Mouse (Mus musculus) liver, embryonic 14.5 days (tissue): Measurements from ENCODE around the gene Tmc4.

Source experiments
- CTCF ChIP-seq: IDR thresholded peaks from 2 replicates; pipeline ENCODE4 v1.5.1; 2016; ENCODE audit warnings: antibody characterized with exemption, low read depth, control low read depth
- EP300 ChIP-seq: IDR thresholded peaks from 2 replicates; pipeline ENCODE4 v1.6.1; 2016; ENCODE audit warnings: antibody characterized with exemption, low read depth

DNA sequence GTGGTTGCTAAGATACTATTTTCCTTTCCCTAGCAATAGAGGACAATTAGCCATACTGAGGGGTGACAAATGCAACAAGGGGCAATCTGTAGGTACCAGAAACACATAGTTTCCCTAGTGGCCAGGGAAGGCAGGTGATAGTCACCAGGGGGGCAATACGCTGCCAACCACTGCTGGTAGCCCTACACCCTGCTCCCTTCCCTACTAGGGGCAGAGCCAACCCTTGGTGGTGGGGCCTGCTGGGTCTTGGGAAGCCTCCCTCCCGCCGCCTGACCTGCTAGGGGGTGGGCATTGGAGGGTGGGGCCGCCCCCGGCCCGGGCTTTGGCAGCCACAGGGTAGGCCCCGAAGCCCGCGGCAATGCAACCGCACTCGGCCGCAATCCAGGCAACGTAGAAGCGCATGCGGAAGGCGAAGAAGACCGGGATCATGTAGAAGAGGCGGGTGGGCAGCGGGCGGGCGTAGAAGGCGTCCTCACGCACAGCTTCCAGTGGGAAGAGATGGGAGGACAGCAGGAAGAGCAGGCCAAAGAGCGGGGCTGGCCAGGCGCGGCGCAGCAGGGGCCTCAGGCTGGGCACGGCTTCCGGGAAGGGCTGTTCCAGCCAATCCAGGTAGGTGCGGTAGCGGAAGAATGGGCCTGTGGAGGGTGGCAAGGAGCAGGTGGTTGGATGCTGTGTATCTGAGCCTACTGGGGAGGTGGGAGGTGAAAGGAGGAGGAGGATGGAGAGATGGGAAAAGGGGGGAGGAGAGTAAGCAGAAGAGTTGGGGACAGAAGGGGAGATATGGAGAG, 8.2 kb upstream of the Tmc4 start:
- TF ChIP-seq CTCF (no peak), EP300 (no peak)
